Mouse (Mus musculus) cerebellum, adult 2 months (tissue): Measurements from ENCODE around the gene Gm14322.
"Not testable (repeated sequence)": the region's sequence is repeated elsewhere in the genome, so short reads cannot be mapped to it uniquely, and the experiment has no call there.

ENCODE experiments used
- CTCF ChIP-seq: fragments of 200-500 bp; IDR thresholded peaks from 2 replicates; pipeline ENCODE4 v1.5.1; 2011; ENCODE audit warnings: low read depth, mild to moderate bottlenecking, control low read depth, low read length, moderate library complexity, borderline replicate concordance; ENCODE audit not compliant: insufficient read depth
- POLR2A ChIP-seq: fragments of 200-500 bp; IDR thresholded peaks from 2 replicates; pipeline ENCODE4 v1.6.1; 2011; ENCODE audit warnings: low read length, control low read depth, borderline replicate concordance; ENCODE audit not compliant: insufficient read depth

DNA sequence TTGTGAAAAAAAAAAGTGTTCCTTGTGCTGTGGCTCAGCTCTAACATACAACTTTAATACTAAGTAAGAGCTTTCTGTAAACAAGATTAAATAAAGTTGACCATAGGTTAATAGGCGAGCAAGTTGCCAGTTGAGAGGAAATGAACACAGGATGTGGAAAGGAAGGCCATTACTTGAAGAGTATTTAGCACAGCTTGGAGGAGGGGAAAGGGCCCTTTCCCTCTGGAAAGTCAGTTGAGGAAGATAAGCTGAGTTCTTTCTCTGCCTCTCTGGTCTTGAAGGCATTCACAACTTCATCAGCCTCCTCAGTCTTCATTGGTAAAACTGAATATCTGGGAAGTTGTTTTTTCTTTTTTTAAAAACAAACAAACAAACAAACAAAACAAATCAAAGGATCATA lies 28.3 kb downstream of the Gm14322 start:
- not testable (repeated sequence) for TF ChIP-seq CTCF, POLR2A
